In the genomic region with DNA sequence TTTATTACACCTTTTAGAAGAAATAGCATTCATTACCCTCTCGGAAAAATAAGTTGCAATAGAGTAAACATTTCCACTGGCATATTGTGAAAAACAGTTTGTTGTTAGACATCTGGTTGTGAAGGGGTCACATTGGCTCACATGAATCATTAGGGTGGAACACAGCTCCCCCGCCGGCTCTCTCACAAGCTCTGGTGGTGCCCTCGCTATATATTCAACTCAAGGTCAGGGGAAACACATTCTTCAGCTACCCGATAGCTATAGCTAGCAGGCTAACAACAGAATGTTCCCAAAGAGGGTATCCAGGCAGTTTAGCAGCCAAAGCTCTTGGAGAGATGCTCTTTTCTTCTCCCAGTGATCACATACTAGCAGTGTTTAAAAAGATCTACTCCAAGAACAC, we compare ENCODE assay signal across 19 mouse cellular contexts.
DNase-seq lines count a peak whose midpoint lies in the region; ATAC-seq and TF ChIP-seq lines count a peak whose summit lies in the region.
"Had no signal": no experiment of that assay in that cellular context is flagged by ENCODE, and none has a peak within 500 bp of the region (broad histone marks: within the 10 kb centered on the region; RNA-seq: fewer than 3 reads in every experiment).

No protein-coding gene starts in this region.

- TF ChIP-seq EP300 in lung, postnatal 0 days (IDR thresholded peaks at IDR 0.05) = no peak

- no peak for ATAC-seq in hindbrain, embryonic 12.5 days (ENCODE audit: low FRiP score)
- no peak for ATAC-seq in hindbrain, embryonic 11.5 days (ENCODE audit: low FRiP score)
- no peak for ATAC-seq in lung, postnatal 0 days
- ATAC-seq: CD4-positive, CD25-positive, alpha-beta regulatory T cell, adult 4 months; forebrain, embryonic 13.5 days; midbrain, embryonic 16.5 days had no signal

- H3K36me3 ChIP-seq in hindbrain, embryonic 12.5 days = no peaks in the 10 kb centered on the region
- H3K36me3 ChIP-seq in hindbrain, embryonic 11.5 days (ENCODE audit: control insufficient read depth, insufficient read depth, low read length) = no peaks in the 10 kb centered on the region
- no peaks in the 10 kb centered on the region for H3K36me3 ChIP-seq in lung, postnatal 0 days (ENCODE audit: insufficient read depth, low read length)
- H3K36me3 ChIP-seq: embryonic facial prominence, embryonic 10.5 days; G1E; heart, embryonic 12.5 days had no signal

- DNase-seq in hindbrain, embryonic 11.5 days (ENCODE audit: low spot score) = no peak
- DNase-seq in lung, postnatal 0 days (ENCODE audit: low spot score) = peak; percentile 17
- DNase-seq in lung, adult 18-20 months = no peak
- peak; percentile 16 for DNase-seq in embryo, embryonic 11.5 days (ENCODE audit: low read depth, low spot score)
- DNase-seq in retina, embryonic 14.5 days (ENCODE audit: low spot score) = peak; percentile 17
- no peak for DNase-seq in B cell, adult 2 months
- DNase-seq: adrenal gland, adult 2 months; cerebellum, adult 9-11 months; gastrocnemius, postnatal 25 days; kidney, adult 18-20 months; left cerebral cortex, postnatal 4 days; lung, adult 2 months had no signal

- H3K9me3 ChIP-seq in hindbrain, embryonic 12.5 days (replicated peaks) = no peaks in the 10 kb centered on the region
- no peaks in the 10 kb centered on the region for H3K9me3 ChIP-seq in hindbrain, embryonic 11.5 days (ENCODE audit: control insufficient read depth, low read length)
- no peaks in the 10 kb centered on the region for H3K9me3 ChIP-seq in lung, postnatal 0 days (ENCODE audit: low read length)
- H3K9me3 ChIP-seq: embryonic facial prominence, embryonic 10.5 days; forebrain, embryonic 13.5 days; heart, embryonic 12.5 days had no signal

- H3K4me2 ChIP-seq in hindbrain, embryonic 12.5 days (replicated peaks) = no peak overlapping the region
- no peak overlapping the region for H3K4me2 ChIP-seq in hindbrain, embryonic 11.5 days (replicated peaks; ENCODE audit: low read depth, low read length)
- H3K4me2 ChIP-seq in lung, postnatal 0 days (replicated peaks; ENCODE audit: low read depth, low read length) = no peak overlapping the region
- H3K4me2 ChIP-seq: forebrain, embryonic 13.5 days; heart, embryonic 12.5 days had no signal

- no peak for TF ChIP-seq CTCF in lung, postnatal 0 days (IDR thresholded peaks at IDR 0.05)

- 42% methylated on average over 5 of the region's 5 CpGs for WGBS in hindbrain, embryonic 12.5 days
- WGBS in hindbrain, embryonic 11.5 days = 59% methylated on average over 5 of the region's 5 CpGs
- WGBS in lung, postnatal 0 days = 47% methylated on average over 5 of the region's 5 CpGs

- peak overlapping the region; percentile 26; the same call in 1 of the 2 replicates for H3K27ac ChIP-seq in hindbrain, embryonic 12.5 days
- H3K27ac ChIP-seq in hindbrain, embryonic 11.5 days (ENCODE audit: low read depth, low read length) = no peak overlapping the region
- H3K27ac ChIP-seq in lung, postnatal 0 days (ENCODE audit: low read length) = no peak overlapping the region
- H3K27ac ChIP-seq: embryonic facial prominence, embryonic 10.5 days; forebrain, embryonic 13.5 days had no signal

- no peaks in the 10 kb centered on the region for H3K27me3 ChIP-seq in hindbrain, embryonic 12.5 days
- H3K27me3 ChIP-seq in hindbrain, embryonic 11.5 days (ENCODE audit: control insufficient read depth, insufficient read depth, low read length) = no peaks in the 10 kb centered on the region
- H3K27me3 ChIP-seq in lung, postnatal 0 days (replicated peaks; ENCODE audit: insufficient read depth, low read length) = no peaks in the 10 kb centered on the region
- H3K27me3 ChIP-seq: forebrain, embryonic 13.5 days; heart, embryonic 12.5 days had no signal

- no peak overlapping the region for H3K9ac ChIP-seq in hindbrain, embryonic 12.5 days
- no peak overlapping the region for H3K9ac ChIP-seq in hindbrain, embryonic 11.5 days (ENCODE audit: low read depth, low read length)
- no peak overlapping the region for H3K9ac ChIP-seq in lung, postnatal 0 days (replicated peaks; ENCODE audit: low read depth)
- H3K9ac ChIP-seq: forebrain, embryonic 13.5 days; heart, embryonic 12.5 days had no signal

- 0 out of 2 replicates have a peak, but pooled peaks cover 3% of the 10 kb centered on the region for H3K4me1 ChIP-seq in hindbrain, embryonic 12.5 days
- no peaks in the 10 kb centered on the region for H3K4me1 ChIP-seq in hindbrain, embryonic 11.5 days (replicated peaks; ENCODE audit: control insufficient read depth, insufficient read depth, low read length)
- H3K4me1 ChIP-seq in lung, postnatal 0 days (ENCODE audit: insufficient read depth, low read depth, low read length) = no peaks in the 10 kb centered on the region
- H3K4me1 ChIP-seq: embryonic facial prominence, embryonic 10.5 days; forebrain, embryonic 13.5 days had no signal

- H3K4me3 ChIP-seq in hindbrain, embryonic 12.5 days = no peak overlapping the region
- no peak overlapping the region for H3K4me3 ChIP-seq in hindbrain, embryonic 11.5 days (ENCODE audit: low read depth, low read length)
- no peak overlapping the region for H3K4me3 ChIP-seq in lung, postnatal 0 days (ENCODE audit: low read depth, low read length)
- H3K4me3 ChIP-seq: embryonic facial prominence, embryonic 10.5 days; forebrain, embryonic 13.5 days; heart, embryonic 12.5 days had no signal

Comparison
In these comparisons a context has a peak if more than half of its experiments do, and no peak if none do; other contexts are left out.
1. DNase-seq: peak in lung, postnatal 0 days (single experiment), embryo, embryonic 11.5 days (single experiment) and retina, embryonic 14.5 days (single experiment); none in hindbrain, embryonic 11.5 days (single experiment), lung, adult 18-20 months (0 of 2) and B cell, adult 2 months (0 of 2).